Mouse (Mus musculus) 416B (cell line): Measurements from ENCODE around the gene Ikzf5.
A peak's percentile ranks its signal among the peaks of the same experiment; 100 is the strongest.
"Not testable (repeated sequence)": the region's sequence is repeated elsewhere in the genome, so short reads cannot be mapped to it uniquely, and the experiment has no call there.

Source experiments
- DNase-seq: peaks from one replicate; pipeline ENCODE4 v3.0.0; 2011; ENCODE audit warnings: low read depth

Gene Ikzf5

DNA sequence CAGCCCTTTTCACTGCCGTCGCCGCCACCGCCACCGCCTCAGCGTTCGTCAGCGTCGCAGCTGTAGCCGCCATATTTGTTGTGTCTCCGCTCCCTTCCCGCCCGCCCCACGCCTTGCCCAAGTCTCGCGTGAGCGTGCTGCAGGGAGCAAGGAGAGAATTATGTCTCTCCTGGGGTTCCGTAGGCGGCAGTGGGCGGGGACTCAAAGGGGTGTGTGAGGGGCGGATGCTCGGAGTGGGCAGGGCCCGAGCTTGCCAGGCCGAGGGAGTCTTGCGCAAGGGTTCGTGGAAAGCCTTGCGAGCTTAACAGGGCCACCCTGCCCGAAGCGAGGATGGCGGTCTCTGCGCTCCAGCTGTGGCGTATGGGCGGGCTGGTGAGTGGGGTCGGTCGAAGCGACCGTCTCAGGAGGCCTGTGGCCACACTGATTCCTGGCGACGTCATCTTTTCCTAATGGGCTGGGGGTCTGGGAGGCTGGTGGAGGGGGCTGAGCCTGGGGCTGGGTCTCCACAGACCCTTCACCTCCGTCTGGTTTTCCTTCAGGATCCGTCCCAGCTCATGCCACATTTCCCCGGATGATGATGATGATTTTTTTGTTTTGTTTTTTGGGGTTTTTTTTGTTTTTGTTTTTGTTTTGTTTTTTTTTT lies at the start of gene Ikzf5, which contains the start of gene Acadsb:
Gene Ikzf5, minus strand, starts transcription at position 106 of the 643 bp plus-strand sequence.
Gene Acadsb, plus strand, starts transcription at position 186 of the 643 bp plus-strand sequence.
- DNase-seq = peak; percentile 98

- DNase-seq = no peak
These were observed 46.4 kb upstream of the Ikzf5 start for GRCm38 (mm10) chr7:131456714-131457113.

DNA sequence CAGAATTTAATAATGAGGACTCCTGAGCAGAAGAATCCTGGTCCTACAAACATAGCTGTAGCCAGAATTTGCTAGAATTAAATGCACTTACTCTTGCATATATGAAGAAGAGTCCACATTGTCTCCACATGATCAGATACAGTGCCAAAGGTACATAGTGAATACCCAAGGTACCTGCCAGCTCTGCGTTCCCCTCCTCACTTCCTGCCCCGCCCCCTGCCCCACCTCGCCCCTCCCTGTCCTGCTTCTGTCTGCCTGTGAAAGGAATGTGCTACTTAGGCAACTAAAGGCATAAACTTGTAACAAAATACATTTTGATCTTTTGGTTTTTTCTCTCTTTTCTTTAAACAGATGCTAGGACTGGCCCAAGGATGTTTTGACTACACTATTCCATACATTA lies 26.7 kb upstream of the Ikzf5 start:
- DNase-seq = no peak

- peak; percentile 18 for DNase-seq
These were observed 24.0 kb upstream of the Ikzf5 start for GRCm38 (mm10) chr7:131434276-131434675.

DNA sequence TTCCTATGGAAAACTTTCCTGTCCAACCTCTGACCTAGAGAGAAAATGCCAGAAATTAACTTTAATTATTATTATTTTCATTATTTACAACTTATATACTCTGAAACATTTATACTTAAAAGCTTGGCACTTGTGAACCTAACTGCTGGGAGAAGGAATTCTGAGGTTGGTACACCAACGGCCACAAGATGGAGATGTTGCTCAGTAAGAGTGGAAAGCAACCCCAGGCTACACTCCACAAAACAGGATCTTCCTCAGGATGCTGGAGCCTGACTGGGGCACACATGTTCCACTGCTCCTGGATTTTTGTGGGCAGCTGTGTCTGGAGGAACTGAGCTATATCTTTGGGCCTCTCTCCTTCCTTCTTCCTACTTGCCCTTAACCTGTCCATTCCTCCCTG lies 21.9 kb upstream of the Ikzf5 start:
- peak; percentile 50 for DNase-seq

DNA sequence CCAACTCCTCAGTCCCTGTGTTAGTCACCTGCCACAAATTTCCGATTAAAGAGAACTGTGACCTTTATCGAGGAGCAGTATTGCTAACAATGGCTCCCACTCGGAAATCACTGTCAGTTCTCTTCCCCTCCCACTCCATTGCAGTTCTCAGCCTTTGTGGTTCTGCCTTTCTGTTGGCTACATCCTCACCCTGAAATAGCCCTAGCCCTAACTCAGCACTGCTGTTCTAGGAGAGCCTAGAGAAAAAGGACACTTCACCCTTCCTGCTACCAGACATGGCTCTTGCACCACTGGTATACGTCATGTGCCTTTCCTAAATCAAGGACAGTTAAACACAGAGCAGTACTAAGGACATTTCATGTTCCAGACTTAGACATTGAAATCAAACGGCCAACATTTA lies 17.0 kb upstream of the Ikzf5 start:
- no peak for DNase-seq

DNA sequence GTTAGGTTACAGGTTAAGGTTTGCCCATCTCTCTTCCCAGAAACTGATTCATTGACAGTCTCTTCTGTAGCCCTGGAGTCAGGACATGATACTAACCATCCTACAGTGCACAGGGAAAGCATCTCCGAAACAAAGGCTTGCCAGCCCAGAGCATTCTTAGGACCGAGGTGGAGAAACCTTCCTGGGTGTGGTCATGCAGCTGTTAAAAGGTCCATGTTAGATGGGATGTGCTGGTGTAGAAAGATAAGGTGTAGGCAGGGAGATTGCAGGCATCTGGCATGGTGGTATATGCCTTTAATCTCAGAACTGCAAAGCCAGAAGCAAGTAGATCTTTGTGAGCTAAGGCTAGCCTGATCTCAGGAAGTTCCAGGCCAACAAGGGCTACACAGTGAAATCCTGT lies 14.6 kb upstream of the Ikzf5 start:
- DNase-seq = no peak

DNA sequence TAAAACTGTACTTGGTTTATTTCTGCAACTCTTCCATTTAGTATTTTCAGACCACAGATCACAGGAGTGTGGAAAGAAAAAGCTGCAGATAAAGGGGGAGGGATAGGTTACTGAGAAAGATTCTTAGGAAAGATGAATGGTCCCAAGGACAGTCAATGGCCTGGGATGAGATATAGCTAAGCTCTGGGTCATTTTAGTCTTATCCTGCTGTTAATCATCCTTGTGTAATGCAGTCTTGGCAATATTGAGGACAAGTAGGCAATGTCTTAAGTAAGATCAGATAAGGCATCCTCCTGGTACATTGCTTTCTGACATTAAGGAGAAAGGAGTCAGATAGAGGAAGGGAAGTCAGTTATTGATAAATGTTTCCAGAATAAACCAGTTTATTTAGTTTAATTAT lies 7.3 kb upstream of the Ikzf5 start:
- peak; percentile 24 for DNase-seq

DNA sequence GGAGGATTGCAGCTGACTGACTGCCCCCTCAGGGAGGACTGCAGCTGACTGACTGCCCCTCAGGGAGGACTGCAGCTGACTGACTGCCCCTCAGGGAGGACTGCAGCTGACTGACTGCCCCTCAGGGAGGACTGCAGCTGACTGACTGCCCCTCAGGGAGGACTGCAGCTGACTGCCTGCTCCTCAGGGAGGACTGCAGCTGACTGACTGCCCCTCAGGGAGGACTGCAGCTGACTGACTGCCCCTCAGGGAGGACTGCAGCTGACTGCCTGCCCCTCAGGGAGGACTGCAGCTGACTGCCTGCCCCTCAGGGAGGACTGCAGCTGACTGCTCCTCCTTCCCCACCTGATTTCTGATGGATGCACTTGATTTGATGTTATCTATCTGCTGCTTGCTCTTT lies 6.4 kb upstream of the Ikzf5 start:
- not testable (repeated sequence) for DNase-seq

DNA sequence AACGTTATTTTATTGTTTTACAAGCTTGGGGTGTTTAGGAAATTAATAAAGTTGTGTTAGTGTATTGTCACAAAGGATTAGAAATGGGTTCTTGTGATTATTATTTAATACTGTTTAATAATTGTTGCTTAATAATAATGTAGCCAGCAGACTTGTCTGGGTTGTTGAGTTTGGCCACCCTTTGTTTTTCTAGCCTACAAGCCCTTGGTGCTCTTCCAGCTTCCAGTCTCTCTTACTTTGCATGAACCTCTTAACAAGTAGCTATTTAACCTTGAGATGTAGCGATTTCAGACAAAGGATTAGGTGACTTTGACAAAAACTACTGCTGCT lies 1.6 kb upstream of the Ikzf5 start:
- DNase-seq = no peak

GRCm38 (mm10) chr7:131411221-131411940 lies 1.1 kb upstream of the Ikzf5 start:
- peak; percentile 41 for DNase-seq

- no peak for DNase-seq
These were observed 334 bp downstream of the Ikzf5 start for GRCm38 (mm10) chr7:131409988-131410385.

GRCm38 (mm10) chr7:131409321-131409987 lies 867 bp downstream of the Ikzf5 start:
- DNase-seq = peak; percentile 60

DNA sequence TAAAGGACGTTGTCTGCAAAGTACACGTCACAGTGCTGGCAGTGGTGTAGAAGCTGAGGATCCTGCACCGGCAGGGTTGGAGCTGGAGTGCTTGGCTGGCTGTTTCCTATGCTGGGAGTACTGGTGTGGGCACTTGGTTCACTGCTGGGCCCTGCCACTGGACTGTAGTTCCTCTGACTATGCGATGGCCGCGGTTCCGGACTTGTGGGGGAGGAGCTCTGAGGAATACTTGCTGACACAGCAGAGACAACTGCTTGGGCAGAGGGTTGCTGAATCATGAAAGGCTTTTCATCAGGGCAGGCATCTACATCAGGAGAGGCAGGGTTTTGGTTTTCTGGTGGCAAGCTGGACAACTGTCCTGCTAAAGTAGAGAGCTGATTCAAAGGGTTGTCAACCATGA lies 18.6 kb downstream of the Ikzf5 start:
- not testable (repeated sequence) for DNase-seq

DNA sequence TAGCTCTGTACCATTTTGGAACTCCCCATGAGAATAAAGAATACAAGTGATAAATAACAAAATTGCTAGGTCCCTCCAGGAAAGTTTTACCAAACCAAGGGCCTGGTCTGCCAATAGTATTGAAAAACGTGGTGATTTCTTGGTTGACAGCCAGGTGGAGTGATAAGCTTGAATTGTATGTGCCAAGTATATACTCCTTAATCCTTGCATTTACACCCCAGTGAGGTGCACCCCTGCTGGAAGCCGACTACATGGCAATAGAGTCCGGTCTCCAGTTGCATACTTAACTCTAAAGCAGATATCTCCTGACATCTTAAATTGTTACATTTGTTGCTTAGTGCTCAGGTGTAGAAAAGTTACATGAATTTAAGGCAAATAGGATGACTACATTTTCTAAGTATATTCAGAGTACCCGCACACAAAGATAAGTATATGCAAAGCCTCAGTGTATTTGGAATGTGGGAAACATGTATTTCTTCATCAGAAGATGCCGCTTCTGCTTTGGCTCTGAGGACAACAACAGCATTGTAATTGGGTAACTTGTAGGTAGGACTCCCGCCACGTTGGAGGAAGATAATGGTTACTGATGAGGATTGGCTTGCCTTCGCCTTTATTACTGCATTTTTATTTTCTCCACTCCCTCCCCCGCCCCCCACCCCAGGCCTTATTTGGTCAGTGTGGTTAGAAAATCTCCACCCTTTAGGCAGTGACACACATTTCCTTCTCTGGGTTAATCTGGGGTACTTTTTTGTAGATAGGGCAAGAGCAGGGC lies 38.3 kb downstream of the Ikzf5 start:
- DNase-seq = peak; percentile 85

- DNase-seq = no peak
These were observed 38.9 kb downstream of the Ikzf5 start for GRCm38 (mm10) chr7:131371470-131371860.

- DNase-seq = peak; percentile 92
These were observed 39.5 kb downstream of the Ikzf5 start, which contains the start of gene Pstk for GRCm38 (mm10) chr7:131370648-131371469. TSS of gene Pstk (plus strand) at chr7:131371141.

GRCm38 (mm10) chr7:131364131-131364530 lies 46.2 kb downstream of the Ikzf5 start:
- DNase-seq = no peak

GRCm38 (mm10) chr7:131362615-131363300 lies 47.6 kb downstream of the Ikzf5 start, which contains the start of gene 2310057M21Rik:
TSS of gene 2310057M21Rik (minus strand) at chr7:131362759.
- DNase-seq = peak; percentile 97

DNA sequence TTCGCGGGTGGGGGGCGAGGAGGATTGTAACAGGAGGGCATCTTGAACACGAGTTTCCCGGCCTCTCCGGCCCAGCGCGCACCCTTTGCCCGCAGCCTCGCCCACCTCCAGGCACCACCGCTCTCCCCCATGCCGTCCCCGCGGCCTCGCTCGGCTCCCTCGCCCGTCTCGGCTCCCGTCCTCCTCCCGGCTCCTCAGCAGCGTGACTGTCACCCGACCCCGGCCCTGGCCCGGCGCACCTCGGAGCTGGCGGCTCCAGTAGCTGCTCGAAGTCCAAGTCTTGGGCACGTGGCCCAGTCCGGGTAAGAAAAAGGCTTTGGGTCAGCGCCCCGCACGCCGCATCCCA lies 48.1 kb downstream of the Ikzf5 start:
- DNase-seq = no peak

GRCm38 (mm10) chr7:131356105-131356504 lies 54.2 kb downstream of the Ikzf5 start:
- DNase-seq = peak; percentile 10
